Mouse (Mus musculus) small intestine, adult 2 months (tissue): ENCODE measurements around the gene Nfia.

ENCODE experiments used
- CTCF ChIP-seq: fragments of 200-500 bp; IDR thresholded peaks from 2 replicates; pipeline ENCODE4 v1.5.1; 2012; ENCODE audit warnings: low read depth, mild to moderate bottlenecking, control low read depth, inconsistent platforms, low read length, moderate library complexity, mixed read lengths; ENCODE audit not compliant: insufficient replicate concordance, insufficient read length; ENCODE audit errors: extremely low read depth
- POLR2A ChIP-seq: fragments of 200-500 bp; IDR thresholded peaks from 2 replicates; pipeline ENCODE4 v1.6.1; 2012; ENCODE audit warnings: low read depth, mild to moderate bottlenecking, control low read depth, inconsistent platforms, low read length, moderate library complexity

- TF ChIP-seq POLR2A (no peak), CTCF (no peak)
Observed at GRCm38 (mm10) chr4:97879696-97880095, 107.2 kb downstream of the Nfia start.
